Mouse (Mus musculus) erythroblast, embryonic 14.5 days (primary cell): ENCODE measurements around the gene Stxbp5l.

Source experiments
- GATA1 ChIP-seq: IDR thresholded peaks from 2 replicates; pipeline ENCODE4 v1.6.1; 2012; ENCODE audit warnings: low read length, inconsistent platforms, mixed read lengths
- TAL1 ChIP-seq: IDR thresholded peaks from 3 replicates; pipeline ENCODE4 v1.6.1; 2012; ENCODE audit warnings: low read length, inconsistent platforms, mixed read lengths

GRCm38 (mm10) chr16:37384821-37385344 lies at the start of gene Stxbp5l:
- TF ChIP-seq TAL1, result no peak
- TF ChIP-seq GATA1, result no peak
